Mouse (Mus musculus) cerebellum, adult 9-10 months (tissue): ENCODE measurements around the gene Pigq.

Experiments used
- DNase-seq: peaks from one replicate; pipeline ENCODE4 v3.0.0; 2022

The Pigq gene

DNA sequence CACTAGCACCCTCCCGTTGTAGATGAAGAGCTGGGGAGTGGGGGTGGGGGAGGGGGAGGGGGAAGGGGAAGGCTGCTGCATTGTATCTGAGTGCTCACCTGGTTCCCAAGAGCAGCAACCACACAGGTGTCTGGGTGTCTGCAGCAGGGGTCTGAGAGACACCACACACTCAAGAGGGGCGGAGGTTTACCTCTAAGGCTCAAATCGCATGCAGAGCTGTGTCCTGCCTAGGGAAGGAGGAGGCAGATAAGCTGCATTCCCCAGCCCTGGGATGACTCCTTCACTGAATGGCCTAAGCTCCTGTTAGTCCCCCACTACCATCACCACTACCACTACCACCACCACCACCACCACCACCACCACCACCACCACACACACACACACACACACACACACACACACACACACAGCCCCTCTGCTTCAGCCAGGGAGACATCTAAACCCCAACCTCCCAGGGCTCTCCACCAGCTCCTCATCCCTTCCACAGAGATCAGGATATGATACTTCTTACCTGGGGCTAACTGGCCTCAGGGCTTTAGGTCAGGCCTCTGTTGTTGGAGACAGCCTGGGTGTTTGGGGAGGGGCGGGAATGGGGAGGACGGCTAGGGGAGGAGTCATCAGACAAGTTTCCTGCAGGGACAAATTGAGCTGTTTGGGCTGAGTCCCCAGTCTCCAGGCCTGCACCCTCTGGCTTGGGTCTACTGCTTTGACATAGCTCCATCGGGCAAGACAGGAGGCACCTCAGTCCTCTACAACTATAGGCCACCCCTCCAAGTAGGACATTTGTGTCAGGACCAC, at the start of gene Pigq, which contains the start of gene Nhlrc4:
Gene Pigq (minus strand): TSS at position 571 of the 798 bp plus-strand sequence.
Gene Nhlrc4 (minus strand): TSS at position 596 of the 798 bp plus-strand sequence.
- no peak for DNase-seq

DNA sequence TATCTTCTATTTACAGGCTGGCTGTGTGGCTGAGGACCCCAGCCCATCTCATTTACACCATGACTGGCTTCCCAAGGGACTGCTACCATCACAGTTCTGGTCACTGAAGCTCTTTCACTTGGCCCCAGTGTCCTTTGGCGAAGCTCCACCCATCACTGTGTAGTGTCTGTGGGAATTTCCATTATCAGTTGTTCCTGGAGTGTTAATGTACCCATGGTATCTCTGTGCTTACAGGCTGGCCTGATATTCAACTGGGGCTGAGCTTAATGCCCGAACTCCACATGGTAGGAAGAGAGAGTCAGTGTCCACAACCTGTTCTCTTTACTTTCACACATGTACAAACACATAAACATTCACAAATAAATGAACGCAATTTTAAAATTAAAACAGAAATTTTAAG, 48.8 kb upstream of the Pigq start:
- no peak for DNase-seq

DNA sequence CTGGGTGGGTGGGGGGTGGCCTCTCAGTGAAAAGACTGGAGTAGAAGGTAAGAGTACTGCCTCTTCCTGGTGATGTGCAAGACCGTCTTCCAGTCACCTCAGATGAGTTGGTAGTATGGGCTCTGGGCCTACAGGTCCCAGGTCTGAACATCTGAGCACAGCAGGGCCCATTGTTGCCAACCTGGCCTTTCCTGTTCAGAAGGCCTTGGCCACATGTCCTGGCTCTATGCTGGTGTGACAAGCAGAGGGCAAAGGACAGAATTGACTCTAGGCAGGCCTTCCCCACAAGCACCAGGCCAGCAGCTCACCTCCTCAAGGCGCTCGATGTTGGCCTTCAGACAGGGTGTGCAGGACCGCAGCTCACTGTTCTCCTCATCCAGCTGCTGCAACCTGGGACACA, 47.5 kb upstream of the Pigq start:
- no peak for DNase-seq

DNA sequence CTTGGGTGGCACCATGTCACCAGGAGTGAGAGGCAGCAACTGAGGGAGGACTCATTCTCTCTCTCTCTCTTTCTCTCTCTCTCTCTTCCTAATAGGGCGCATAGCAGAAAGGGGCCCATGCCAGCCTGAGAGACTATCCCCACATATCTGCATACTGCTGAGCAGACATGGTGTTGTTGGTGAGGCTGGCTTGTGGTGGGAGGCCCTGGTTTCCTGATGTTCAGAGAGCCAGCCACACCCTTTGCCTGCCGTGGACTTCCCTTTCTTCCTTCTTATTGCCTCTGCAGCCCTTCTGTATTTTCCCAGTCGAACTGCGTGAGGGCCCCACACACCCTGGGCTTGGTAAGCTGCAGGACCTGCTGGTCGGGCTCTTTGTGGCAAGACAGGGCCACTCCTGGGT, 45.6 kb upstream of the Pigq start:
- no peak for DNase-seq

DNA sequence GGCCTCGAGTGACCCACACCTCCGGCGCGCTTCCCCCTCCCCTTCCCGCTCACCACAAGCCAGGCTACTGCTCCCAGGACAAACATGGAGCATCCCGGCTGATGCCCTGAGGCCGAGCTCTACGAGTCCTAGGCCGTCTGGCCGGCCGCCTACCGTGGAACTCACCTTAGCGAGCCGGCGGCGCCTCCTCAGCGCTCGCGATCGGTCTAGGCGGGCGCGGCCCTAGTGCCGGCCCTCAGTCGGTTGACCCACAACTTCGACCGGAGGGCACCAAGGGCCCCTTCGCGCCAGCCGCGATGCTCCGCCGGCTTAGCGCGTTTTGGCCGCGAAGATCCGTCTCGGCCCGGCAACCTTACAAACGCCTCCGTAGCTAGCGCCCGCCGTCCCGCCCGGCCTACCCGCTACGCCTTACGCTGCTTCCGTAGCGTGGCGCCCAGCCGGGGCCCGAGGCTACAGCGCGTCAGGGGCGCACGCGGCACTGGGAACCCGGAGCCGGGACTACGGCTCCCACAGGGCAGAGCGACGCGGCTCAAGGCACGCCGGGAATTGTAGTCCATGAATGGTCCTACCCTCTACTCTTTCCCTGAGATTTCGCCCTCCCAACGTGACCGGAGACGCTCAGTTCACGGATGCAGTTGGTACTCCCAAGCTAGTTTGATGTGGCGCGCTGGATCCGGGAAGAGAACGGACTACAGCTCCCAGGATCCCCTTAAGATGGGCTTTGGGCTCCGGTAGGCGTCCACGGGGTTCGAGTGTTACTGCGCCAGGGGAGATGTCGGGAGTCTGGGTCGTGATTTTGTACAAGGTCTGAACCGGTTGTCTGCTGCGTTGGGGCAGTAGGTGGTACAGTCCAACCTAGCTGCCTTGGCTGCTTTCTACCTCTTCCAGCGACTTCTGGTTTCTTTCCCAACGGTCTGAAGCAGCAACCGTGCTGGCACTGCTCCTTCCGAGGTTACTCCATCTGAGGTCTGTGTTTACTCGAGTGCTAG, 40.9 kb upstream of the Pigq start, which contains the start of gene Capn15:
Gene Capn15 (minus strand): TSS at position 491 of the 989 bp plus-strand sequence.
- DNase-seq: peak; percentile 94

DNA sequence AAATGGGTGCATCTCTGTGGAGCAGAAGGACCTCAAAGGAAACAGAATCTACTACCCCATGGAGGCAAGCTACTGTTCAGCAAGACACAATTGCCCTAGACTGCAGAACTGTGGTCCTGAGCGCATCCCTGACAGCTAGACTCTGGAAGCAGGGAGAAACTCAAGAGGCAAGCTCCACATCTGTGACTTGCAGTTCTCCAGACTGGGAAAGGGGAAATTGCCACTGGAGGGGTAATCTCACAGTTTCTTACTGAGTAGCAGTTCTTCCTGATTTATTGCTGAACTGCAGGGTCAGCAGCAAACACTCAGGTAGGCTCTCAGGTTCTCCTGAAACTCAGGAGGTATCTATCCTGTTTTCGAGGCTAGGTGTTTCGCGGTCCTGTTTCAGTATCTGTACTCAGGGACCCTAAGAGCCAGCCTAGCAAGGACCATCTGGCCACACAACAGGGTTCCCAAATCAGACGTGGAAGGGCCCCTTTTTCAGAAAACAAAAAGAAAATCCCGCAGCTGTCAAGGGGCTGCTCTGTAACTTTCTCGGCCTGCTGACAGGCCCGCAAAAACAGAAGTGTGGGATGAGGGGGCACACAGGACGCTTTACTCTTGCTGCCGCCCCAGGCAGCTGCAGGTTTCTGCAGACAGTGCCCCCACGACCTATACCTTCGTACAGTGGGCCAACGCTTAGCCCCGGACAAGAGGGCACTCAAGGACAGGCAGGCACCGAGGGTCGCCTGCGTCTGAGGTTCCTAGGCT, 40.0 kb upstream of the Pigq start:
- peak; percentile 62 for DNase-seq

DNA sequence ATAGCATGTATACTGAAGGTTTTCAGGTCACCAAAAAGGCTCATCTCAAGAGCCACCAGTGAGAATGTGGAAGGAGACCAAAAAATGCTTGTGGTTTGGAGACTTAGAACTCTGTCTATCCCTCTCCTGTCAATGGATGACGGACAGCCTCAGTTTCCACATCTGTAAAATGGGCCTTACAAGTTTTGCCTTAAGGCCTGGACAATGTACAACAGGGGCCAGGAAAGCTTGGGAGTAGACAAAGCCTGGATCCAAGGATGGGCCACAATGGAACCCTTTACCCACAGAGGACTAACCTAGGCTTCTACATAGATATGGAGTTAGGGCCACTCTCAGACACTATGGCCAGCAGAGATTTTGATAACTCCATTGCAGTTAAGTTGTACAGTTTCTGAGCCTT, 39.3 kb upstream of the Pigq start:
- DNase-seq: peak; percentile 56

DNA sequence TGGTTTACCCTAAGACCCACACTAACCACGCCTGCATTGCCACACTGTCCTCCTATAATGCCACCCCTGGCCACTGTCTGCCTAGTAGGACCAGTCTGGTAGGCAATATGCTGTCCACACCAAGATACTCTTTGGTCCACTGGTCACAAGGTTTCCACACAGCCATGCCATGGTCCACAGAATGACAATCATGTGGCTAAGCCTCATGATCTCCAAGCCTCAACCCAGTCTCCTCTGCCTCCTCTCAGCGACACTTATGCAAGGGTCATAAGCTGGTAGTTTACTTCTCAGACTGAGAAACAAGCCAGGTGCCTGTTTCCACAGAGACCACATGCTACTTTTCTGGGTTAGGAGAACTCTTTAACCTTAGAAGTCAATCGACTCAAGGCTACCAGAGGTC, 38.2 kb upstream of the Pigq start:
- peak; percentile 29 for DNase-seq

DNA sequence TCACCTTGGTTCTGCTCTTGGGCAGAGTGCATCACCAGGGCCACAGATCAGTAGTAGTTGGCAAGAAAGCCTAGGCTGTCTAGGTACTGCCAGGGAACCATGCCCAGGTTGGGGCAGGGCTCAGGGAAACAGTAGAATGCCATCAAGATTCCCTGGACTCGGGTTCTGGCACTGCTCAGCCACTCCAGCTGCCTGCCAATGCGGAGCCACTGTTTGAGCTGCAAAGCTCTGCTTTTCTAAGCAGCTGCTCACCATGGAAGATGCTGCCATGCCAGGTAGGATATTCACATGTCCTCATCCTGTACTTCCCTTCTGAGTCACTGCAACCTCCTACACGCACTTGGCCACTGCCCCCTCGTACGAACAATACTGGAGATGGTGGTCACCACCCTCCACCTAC, 36.1 kb upstream of the Pigq start:
- DNase-seq: peak; percentile 84

DNA sequence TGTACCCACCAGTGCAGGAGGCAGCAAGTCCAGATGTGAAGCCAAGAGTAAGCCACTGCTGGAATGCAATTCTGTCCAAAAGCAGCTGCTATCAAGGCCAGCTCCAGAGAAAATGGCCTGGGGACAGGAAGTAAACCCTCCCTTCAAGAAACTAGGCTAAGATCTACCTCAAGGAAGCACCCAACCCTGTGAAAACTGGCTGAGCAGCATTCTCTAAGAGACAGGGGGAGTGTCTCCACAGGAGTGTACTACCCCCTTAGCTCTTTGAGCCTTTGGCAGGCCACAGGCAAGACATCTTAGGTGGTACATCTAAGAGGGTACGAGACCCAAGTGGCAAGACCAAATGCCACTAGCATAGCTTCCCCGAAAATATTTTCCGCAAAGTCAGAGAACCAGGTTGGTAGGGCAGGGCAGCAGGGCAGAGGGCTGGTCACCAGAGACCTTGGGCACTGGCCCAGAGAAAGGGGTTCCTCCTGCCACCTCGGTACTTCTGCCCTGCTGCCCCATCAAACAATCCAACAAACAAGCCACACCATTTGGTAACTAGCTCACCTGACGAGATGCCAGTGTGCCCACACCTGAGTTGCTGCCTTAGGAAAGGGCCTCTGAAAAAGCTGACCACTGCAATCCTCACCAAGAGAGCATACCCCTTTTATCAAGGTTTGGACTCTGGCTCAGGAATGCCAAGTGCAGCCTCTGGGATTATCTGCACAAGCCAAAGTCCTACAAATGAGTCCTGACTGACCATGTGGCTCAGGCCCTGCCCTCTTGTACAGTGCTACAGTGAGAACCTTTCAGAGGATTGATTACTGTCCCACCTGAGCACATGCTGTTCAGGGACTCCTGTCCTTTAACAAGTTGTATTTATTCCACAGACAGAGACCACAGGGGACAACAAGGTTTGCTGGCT, 35.3 kb upstream of the Pigq start:
- DNase-seq: peak; percentile 46

DNA sequence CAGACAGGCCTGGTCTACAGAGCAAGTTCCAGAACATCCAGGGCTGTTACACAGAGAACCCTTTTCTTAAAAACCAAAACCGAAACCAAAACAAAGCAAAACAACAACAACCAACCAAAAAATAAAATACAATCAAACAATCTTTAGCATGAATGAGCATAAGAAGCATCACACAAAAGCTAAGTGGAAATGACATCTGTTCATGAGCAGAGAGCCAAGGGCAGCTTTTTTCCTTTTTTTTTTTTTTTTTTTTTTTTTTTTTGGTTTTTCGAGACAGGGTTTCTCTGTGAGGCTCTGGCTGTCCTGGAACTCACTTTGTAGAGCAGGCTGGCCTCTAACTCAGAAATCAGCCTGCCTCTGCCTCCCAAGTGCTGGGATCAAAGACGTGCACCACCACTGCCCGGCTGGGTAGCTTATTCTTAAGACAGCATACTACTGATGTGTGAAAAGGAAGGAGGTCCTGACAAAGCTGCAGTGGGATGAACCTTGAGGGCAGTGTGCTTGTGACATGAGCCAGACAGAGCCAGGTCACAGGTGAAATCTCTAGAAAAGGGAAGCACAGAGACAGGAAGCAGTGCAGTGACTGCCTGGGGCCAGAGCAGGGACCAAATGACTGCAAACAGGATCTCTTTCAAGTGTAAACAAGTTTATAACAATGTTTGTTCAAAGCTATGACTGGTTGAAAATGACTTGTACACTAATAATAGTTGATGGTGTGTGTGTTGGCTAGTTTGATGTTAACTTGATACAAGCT, 26.4 kb upstream of the Pigq start:
- DNase-seq: no peak

DNA sequence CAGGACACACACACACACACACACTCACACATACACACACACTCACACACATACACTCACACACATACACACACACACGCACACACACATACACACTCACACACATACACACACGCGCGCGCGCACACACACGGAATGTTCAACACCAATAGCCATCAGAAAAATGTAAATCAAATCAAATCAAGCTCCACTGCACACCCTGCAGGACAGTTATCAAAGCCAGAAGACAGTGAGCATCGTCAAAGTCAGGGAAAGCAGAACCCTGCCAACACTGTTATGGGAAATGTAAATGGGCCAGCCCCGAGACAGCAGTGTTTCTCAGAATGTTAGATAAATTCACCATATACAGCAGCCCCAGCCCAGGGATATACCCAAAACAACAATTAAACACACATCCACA, 25.7 kb upstream of the Pigq start:
- peak; percentile 71 for DNase-seq

DNA sequence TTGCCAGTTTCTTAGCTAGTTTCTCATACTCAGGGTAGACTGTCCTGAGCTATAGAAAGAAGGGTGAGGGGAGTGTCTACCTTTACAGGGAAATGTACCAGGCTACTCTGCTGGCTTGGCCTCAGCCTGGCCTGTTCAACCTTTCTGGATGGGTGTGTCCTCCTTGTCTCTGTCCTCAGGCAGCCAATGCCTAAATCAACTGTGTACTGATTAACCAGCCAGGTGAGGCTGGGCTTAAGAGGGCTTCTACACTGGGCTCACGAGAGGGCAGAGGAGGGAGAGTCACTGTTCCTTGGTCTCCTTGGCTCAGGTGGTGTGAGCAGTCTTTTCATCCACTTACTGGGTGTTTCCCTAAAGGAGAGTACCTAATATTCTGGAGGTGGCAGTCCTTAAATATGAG, 23.4 kb upstream of the Pigq start:
- DNase-seq: no peak

DNA sequence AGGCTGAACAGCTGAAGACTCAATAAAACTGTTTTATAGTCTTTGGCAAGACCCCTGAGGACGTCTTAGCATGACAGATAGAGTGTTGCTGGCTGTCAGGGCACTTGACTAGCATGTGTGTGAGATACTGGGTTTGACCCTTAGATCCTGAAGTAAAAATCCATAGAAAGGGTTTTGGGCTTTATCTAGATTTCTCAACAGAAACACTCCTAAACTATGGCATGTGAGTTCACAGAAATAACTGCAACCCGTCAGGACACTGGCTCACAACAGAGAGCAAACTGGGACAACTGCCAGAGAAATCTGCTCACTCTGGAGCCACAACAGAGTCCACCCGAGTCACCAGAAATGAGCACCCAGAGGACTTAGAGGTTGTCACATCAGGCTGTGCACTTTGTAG, 22.9 kb upstream of the Pigq start:
- peak; percentile 74 for DNase-seq

DNA sequence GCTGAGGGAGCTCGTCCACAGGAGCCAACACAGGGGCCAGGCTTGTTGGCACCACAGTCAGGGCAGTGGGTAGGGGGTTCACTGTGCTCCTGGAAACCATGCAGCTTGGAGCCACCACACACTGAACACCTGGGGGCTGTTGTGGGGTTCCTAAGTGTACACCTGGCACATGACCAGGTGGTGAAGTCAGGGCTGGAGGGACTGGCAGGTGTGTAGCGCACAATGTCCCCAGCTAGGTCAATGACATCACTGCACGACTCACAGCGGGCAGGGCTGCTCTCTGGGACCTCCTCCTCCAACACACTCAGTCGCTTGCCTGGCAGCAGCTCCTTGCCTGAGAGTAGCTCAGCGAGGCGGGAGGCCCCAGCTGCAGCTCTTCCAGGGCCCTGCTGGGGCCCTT, 19.5 kb upstream of the Pigq start:
- DNase-seq: peak; percentile 71

DNA sequence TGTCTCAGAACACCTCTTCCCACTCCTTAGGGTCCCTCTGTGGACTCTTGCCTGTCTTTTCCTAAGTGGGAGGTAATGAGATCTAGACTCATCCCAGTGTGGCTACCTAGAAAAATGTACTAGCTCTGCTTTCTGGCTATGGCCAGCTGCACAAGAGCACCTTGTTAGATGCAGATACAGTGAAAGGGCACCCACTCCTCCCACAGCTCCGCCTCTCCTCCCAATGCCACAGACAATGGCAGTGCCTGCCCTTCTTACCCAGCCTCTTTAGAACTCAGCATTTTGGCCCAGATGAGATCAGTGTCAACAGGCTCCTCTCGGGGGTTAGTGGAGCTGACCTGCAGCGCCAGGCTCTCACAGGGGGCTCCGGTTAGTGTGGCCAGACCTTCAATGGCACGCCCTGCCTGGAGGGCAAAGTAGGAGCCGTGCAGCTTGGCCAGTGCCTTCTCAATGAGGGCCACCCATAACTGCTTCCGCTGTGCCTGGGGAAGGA, 17.7 kb upstream of the Pigq start:
- no peak for DNase-seq

DNA sequence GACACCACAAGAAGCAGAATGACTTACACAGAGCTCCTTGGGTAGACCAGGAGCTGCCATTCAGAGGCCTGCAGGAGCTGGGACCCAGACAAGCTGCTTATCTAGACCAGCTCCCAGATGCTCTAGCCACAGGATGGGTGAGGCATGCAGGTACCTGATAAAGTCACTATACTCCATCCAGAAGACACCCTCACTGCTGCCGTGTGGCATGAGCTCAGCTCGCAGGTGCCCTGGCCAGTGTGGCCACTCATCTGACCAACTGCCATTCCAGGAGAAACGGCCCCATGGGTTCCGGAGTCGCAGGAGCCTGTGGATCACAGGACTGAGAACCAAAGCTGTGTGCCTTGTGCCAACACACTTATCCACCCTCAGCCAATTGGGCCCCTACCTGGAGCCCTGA, 16.8 kb upstream of the Pigq start:
- DNase-seq: no peak

DNA sequence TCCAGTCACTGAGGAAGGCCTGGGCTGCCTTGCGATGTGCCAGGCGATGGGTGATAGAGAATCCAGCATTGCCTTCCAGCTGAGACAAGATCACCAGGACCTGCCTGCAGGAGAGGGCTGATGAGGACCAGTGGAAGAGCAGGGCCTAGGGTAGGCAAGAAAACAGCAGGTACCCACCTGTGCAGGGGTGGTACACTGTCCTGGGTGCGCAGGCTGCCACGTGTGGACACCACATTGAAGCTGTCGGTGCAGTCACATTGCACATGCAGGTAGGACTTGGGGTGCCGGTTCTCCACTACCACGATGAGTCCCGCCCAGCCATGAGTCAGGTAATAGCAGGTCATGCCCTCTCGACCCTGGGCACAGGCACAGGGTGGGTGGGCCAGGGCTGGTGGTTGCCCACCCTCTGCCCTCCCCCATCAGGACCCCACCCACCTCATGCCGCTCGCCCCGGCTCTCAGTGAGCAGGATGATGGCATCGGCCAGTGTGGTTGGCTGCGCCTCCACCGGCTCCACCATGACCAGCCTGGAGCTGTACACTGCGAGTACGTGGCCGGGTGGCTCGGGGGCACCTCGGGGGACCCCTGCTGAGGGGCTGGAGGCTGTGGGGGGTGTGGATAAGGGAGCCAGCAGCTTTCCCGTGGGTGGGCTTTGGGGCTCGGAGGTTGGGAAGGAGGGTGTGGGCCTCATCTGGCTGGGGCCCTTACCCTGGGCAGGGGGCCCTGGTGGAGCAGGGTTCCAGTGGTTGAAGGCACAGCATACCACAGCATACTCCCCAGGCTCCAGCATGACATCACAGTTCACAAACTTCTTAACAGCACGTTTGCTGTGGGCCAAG, 15.1 kb upstream of the Pigq start:
- no peak for DNase-seq

DNA sequence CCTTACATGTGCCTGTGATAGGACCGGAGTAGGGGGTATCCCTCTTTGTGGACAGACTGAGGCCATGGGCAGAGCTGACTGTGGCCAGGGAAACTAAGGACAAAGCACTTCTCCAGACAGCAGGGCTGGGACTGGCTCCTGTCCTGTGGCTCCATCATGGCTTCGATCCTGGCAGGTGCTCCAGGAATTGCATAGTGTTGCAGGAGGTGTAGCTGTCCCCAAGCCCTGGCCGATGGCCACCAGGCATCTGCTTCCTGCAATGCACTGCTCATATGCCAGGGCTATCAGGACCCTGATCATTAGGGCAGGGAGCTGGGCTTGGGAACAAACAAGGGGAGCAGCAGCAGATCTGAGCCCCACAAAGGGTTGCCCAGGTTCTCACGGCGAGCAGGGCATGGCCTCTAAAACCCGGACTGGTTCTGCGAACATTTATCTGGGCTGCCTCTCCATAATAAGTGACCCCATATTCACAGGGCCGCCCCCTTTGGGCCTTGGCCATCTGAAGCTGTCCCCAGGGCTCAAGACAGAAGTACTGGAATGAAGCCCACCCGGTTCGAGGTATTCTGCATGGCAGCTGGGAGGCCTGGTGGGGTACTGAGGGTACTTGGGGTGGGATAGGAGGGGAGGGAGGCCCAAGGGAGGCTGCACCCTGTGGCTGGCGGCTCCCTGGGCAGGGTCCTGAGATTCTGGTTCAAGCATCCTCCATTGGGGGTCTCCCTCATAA, 14.2 kb upstream of the Pigq start:
- peak; percentile 75 for DNase-seq
